Mouse (Mus musculus): ENCODE measurements at regions not wholly inside any gene's neighbourhood (a gene's known extent, or its start where the extent isn't known, plus 50 kb on each side); places are given as distances from the start of the nearest gene placed in this dataset.
A peak's percentile ranks its signal among the peaks of the same experiment; 100 is the strongest.
"Not testable (repeated sequence)": the region's sequence is repeated elsewhere in the genome, so short reads cannot be mapped to it uniquely, and the experiment has no call there.

GRCm38 (mm10) chr7:61615156-61615555 lies 731.2 kb upstream of the Ndn start:
- H3K4me1 ChIP-seq (replicated peaks; ENCODE audit: control insufficient read depth, insufficient read depth, low read length), result no peaks in the 10 kb centered on the region
- no peaks in the 10 kb centered on the region for H3K9me3 ChIP-seq (ENCODE audit: control insufficient read depth, low read length)
- no peak for ATAC-seq (ENCODE audit: low FRiP score)
- no peaks in the 10 kb centered on the region for H3K36me3 ChIP-seq (ENCODE audit: control insufficient read depth, insufficient read depth, low read length)
- H3K27ac ChIP-seq (ENCODE audit: low read depth, low read length), result no peak overlapping the region
- H3K4me3 ChIP-seq (ENCODE audit: low read depth, low read length), result no peak overlapping the region
- no peak overlapping the region for H3K9ac ChIP-seq (ENCODE audit: low read depth, low read length)
- no peaks in the 10 kb centered on the region for H3K27me3 ChIP-seq (ENCODE audit: control insufficient read depth, insufficient read depth, low read length)
- H3K4me2 ChIP-seq (replicated peaks; ENCODE audit: low read depth, low read length), result no peak overlapping the region
- DNase-seq (ENCODE audit: low spot score), result no peak

DNA sequence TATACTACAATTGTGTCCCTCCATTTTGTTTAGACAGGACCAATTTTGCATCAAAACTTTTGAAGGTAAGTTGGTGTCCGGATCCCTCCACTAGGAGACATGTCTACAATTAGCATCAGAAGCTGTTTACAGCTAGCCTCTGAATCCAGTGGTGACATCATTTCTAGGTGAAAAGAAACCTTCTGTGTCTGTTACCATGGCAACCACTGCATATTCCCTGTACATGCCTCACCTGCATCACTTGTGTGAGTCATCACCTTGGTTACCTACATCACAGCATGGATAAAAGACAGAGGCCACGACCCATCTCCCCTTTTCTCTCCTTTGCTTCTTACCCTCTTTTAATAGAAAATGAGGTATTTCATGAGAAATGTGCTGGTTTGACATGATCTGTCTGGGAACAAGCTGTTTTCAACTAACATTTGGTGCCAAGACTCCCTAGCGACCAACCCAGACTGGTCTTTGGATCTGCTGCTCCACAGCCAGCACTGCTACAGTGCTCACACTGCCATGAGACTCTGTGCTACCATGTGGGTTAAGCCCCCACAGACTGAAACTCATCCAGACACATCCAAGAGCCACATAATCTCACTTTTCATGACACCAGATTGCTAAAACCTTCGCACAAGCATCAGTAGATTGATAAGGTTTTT lies 701.4 kb upstream of the Ndn start:
- no peaks in the 10 kb centered on the region; the same call in 1 of the 2 replicates for H3K9me3 ChIP-seq (ENCODE audit: control insufficient read depth, low read length)
- H3K9ac ChIP-seq (ENCODE audit: low read depth, low read length), result no peak overlapping the region
- H3K36me3 ChIP-seq (ENCODE audit: control insufficient read depth, insufficient read depth, low read length), result no peaks in the 10 kb centered on the region
- no peak overlapping the region for H3K4me3 ChIP-seq (ENCODE audit: low read depth, low read length)
- no peak overlapping the region for H3K4me2 ChIP-seq (replicated peaks; ENCODE audit: low read depth, low read length)
- no peaks in the 10 kb centered on the region for H3K27me3 ChIP-seq (ENCODE audit: control insufficient read depth, insufficient read depth, low read length)
- H3K4me1 ChIP-seq (replicated peaks; ENCODE audit: control insufficient read depth, insufficient read depth, low read length), result no peaks in the 10 kb centered on the region
- no peak overlapping the region for H3K27ac ChIP-seq (ENCODE audit: low read depth, low read length)
- ATAC-seq (ENCODE audit: low FRiP score) (no peak), DNase-seq (ENCODE audit: low spot score) (no peak)
- 79% methylated on average over 4 of the region's 4 CpGs for WGBS

GRCm38 (mm10) chr7:61658086-61658485 lies 688.3 kb upstream of the Ndn start:
- H3K4me3 ChIP-seq (ENCODE audit: low read depth, low read length), result no peak overlapping the region
- DNase-seq (ENCODE audit: low spot score) (no peak), ATAC-seq (ENCODE audit: low FRiP score) (no peak)
- H3K27me3 ChIP-seq (ENCODE audit: control insufficient read depth, insufficient read depth, low read length), result no peaks in the 10 kb centered on the region
- WGBS, result 85% methylated on average over 3 of the region's 3 CpGs
- no peaks in the 10 kb centered on the region for H3K9me3 ChIP-seq (ENCODE audit: control insufficient read depth, low read length)
- no peak overlapping the region for H3K4me2 ChIP-seq (replicated peaks; ENCODE audit: low read depth, low read length)
- no peak overlapping the region for H3K27ac ChIP-seq (ENCODE audit: low read depth, low read length)
- no peaks in the 10 kb centered on the region for H3K4me1 ChIP-seq (replicated peaks; ENCODE audit: control insufficient read depth, insufficient read depth, low read length)
- H3K36me3 ChIP-seq (ENCODE audit: control insufficient read depth, insufficient read depth, low read length), result no peaks in the 10 kb centered on the region
- no peak overlapping the region for H3K9ac ChIP-seq (ENCODE audit: low read depth, low read length)

GRCm38 (mm10) chr7:61683080-61683479 lies 663.3 kb upstream of the Ndn start:
- H3K9me3 ChIP-seq (ENCODE audit: control insufficient read depth, low read length), result no peaks in the 10 kb centered on the region
- no peaks in the 10 kb centered on the region for H3K27me3 ChIP-seq (ENCODE audit: control insufficient read depth, insufficient read depth, low read length)
- DNase-seq (ENCODE audit: low spot score) (no peak), ATAC-seq (ENCODE audit: low FRiP score) (no peak)
- H3K27ac ChIP-seq (ENCODE audit: low read depth, low read length), result no peak overlapping the region
- no peak overlapping the region for H3K4me2 ChIP-seq (replicated peaks; ENCODE audit: low read depth, low read length)
- 71% methylated on average over 1 of the region's 1 CpGs for WGBS
- H3K9ac ChIP-seq (ENCODE audit: low read depth, low read length), result no peak overlapping the region
- no peaks in the 10 kb centered on the region for H3K36me3 ChIP-seq (ENCODE audit: control insufficient read depth, insufficient read depth, low read length)
- H3K4me3 ChIP-seq (ENCODE audit: low read depth, low read length), result no peak overlapping the region
- no peaks in the 10 kb centered on the region for H3K4me1 ChIP-seq (replicated peaks; ENCODE audit: control insufficient read depth, insufficient read depth, low read length)

- no peak for DNase-seq (ENCODE audit: low spot score)
- no peak overlapping the region for H3K4me3 ChIP-seq (ENCODE audit: low read depth, low read length)
- H3K9me3 ChIP-seq (ENCODE audit: control insufficient read depth, low read length), result no peaks in the 10 kb centered on the region
- WGBS, result 77% methylated on average over 5 of the region's 5 CpGs
- H3K4me1 ChIP-seq (replicated peaks; ENCODE audit: control insufficient read depth, insufficient read depth, low read length), result no peaks in the 10 kb centered on the region
- no peak overlapping the region for H3K9ac ChIP-seq (ENCODE audit: low read depth, low read length)
- H3K27me3 ChIP-seq (ENCODE audit: control insufficient read depth, insufficient read depth, low read length), result no peaks in the 10 kb centered on the region
- H3K36me3 ChIP-seq (ENCODE audit: control insufficient read depth, insufficient read depth, low read length), result no peaks in the 10 kb centered on the region
- H3K27ac ChIP-seq (ENCODE audit: low read depth, low read length), result no peak overlapping the region
- no peak for ATAC-seq (ENCODE audit: low FRiP score)
- no peak overlapping the region for H3K4me2 ChIP-seq (replicated peaks; ENCODE audit: low read depth, low read length)
Measured at GRCm38 (mm10) chr7:61685052-61685655, 661.2 kb upstream of the Ndn start.

GRCm38 (mm10) chr7:61726149-61726548 lies 620.2 kb upstream of the Ndn start:
- no peaks in the 10 kb centered on the region for H3K4me1 ChIP-seq (replicated peaks; ENCODE audit: control insufficient read depth, insufficient read depth, low read length)
- H3K27me3 ChIP-seq (ENCODE audit: control insufficient read depth, insufficient read depth, low read length), result no peaks in the 10 kb centered on the region
- no peak overlapping the region for H3K4me3 ChIP-seq (ENCODE audit: low read depth, low read length)
- peak; percentile 47; the same call in 1 of the 2 replicates for ATAC-seq (ENCODE audit: low FRiP score)
- no peaks in the 10 kb centered on the region for H3K36me3 ChIP-seq (ENCODE audit: control insufficient read depth, insufficient read depth, low read length)
- DNase-seq (ENCODE audit: low spot score), result no peak
- no peaks in the 10 kb centered on the region for H3K9me3 ChIP-seq (ENCODE audit: control insufficient read depth, low read length)
- no peak overlapping the region for H3K27ac ChIP-seq (ENCODE audit: low read depth, low read length)
- H3K9ac ChIP-seq (ENCODE audit: low read depth, low read length), result no peak overlapping the region
- H3K4me2 ChIP-seq (replicated peaks; ENCODE audit: low read depth, low read length), result no peak overlapping the region

- WGBS, result 63% methylated on average over 1 of the region's 1 CpGs
- Histone ChIP-seq H3K9ac (ENCODE audit: low read depth, low read length) (no peak overlapping the region), H3K4me1 (replicated peaks; ENCODE audit: control insufficient read depth, insufficient read depth, low read length) (no peaks in the 10 kb centered on the region), H3K4me3 (ENCODE audit: low read depth, low read length) (no peak overlapping the region), H3K27ac (ENCODE audit: low read depth, low read length) (no peak overlapping the region), H3K4me2 (replicated peaks; ENCODE audit: low read depth, low read length) (no peak overlapping the region), H3K36me3 (ENCODE audit: control insufficient read depth, insufficient read depth, low read length) (no peaks in the 10 kb centered on the region), H3K27me3 (ENCODE audit: control insufficient read depth, insufficient read depth, low read length) (no peaks in the 10 kb centered on the region), H3K9me3 (ENCODE audit: control insufficient read depth, low read length) (no peaks in the 10 kb centered on the region)
- no peak for DNase-seq (ENCODE audit: low spot score)
- no peak for ATAC-seq (ENCODE audit: low FRiP score)
Measured at GRCm38 (mm10) chr7:61737511-61737910, 608.9 kb upstream of the Ndn start.

GRCm38 (mm10) chr7:61739336-61739735 lies 607.0 kb upstream of the Ndn start:
- not testable (repeated sequence) for H3K9me3 ChIP-seq (ENCODE audit: control insufficient read depth, low read length); H3K9ac ChIP-seq (ENCODE audit: low read depth, low read length); H3K36me3 ChIP-seq (ENCODE audit: control insufficient read depth, insufficient read depth, low read length); H3K4me1 ChIP-seq (replicated peaks; ENCODE audit: control insufficient read depth, insufficient read depth, low read length); H3K27ac ChIP-seq (ENCODE audit: low read depth, low read length); DNase-seq (ENCODE audit: low spot score); H3K4me2 ChIP-seq (replicated peaks; ENCODE audit: low read depth, low read length); H3K4me3 ChIP-seq (ENCODE audit: low read depth, low read length); H3K27me3 ChIP-seq (ENCODE audit: control insufficient read depth, insufficient read depth, low read length); ATAC-seq (ENCODE audit: low FRiP score)
- no CpG with 5 or more reads among the region's 1 CpGs for WGBS

DNA sequence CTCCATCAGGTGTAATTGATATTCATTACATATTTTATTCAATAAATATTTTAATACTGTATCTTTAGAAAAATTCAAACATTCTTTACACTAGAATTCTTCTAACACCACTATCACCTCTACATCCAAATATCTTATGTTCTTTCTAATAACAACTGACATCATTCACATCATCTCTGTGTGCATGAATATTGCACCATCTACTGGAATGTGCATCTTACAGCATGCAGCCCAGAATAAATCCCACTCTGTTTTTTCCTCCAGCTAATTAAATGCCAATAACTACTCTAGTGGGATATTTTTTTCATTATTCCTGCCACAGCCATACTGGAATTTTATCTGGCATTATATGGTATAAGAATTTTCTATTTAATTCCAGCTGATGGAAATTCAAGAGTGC lies 576.5 kb upstream of the Ndn start:
- no peaks in the 10 kb centered on the region for H3K4me1 ChIP-seq (replicated peaks; ENCODE audit: control insufficient read depth, insufficient read depth, low read length)
- H3K9me3 ChIP-seq (ENCODE audit: control insufficient read depth, low read length), result no peaks in the 10 kb centered on the region
- H3K9ac ChIP-seq (ENCODE audit: low read depth, low read length), result no peak overlapping the region
- ATAC-seq (ENCODE audit: low FRiP score) (no peak), DNase-seq (ENCODE audit: low spot score) (no peak)
- H3K27ac ChIP-seq (ENCODE audit: low read depth, low read length), result no peak overlapping the region
- H3K4me2 ChIP-seq (replicated peaks; ENCODE audit: low read depth, low read length), result no peak overlapping the region
- no peaks in the 10 kb centered on the region for H3K27me3 ChIP-seq (ENCODE audit: control insufficient read depth, insufficient read depth, low read length)
- H3K36me3 ChIP-seq (ENCODE audit: control insufficient read depth, insufficient read depth, low read length), result no peaks in the 10 kb centered on the region
- H3K4me3 ChIP-seq (ENCODE audit: low read depth, low read length), result no peak overlapping the region
